Mouse (Mus musculus): ENCODE results near the gene Atn1. TPM values are rescaled to one million over a fixed set of nuclear protein-coding genes. Genes with fewer than 3 reads are reported as not detected.

Gene Atn1
- polyA plus RNA-seq, 1 experiment from 2014 or later = 8.2 TPM

- WGBS = 85% methylated on average over 11 of the region's 11 CpGs
- no peak overlapping the region for H3K4me3 ChIP-seq (ENCODE audit: low read depth, low read length)
- H3K27ac ChIP-seq (ENCODE audit: low read depth, low read length) = no peak overlapping the region
- DNase-seq (ENCODE audit: low spot score, missing footprints) (peak; percentile 53), ATAC-seq (ENCODE audit: low FRiP score) (no peak)
- no peak overlapping the region for H3K9ac ChIP-seq (ENCODE audit: low read length)
- no peak overlapping the region for H3K4me2 ChIP-seq
- H3K4me1 ChIP-seq (ENCODE audit: control insufficient read depth, insufficient read depth, low read length) = no peaks in the 10 kb centered on the region
- H3K9me3 ChIP-seq (ENCODE audit: control insufficient read depth, low read length) = no peaks in the 10 kb centered on the region
- H3K27me3 ChIP-seq (ENCODE audit: control insufficient read depth, insufficient read depth, low read length) = no peaks in the 10 kb centered on the region
- H3K36me3 ChIP-seq (ENCODE audit: control insufficient read depth, insufficient read depth, low read length) = peaks cover 15% of the 10 kb centered on the region
Measured at GRCm38 (mm10) chr6:124699962-124700610, 56.2 kb downstream of the Atn1 start.

- Histone ChIP-seq H3K9ac (ENCODE audit: low read length) (no peak overlapping the region), H3K36me3 (ENCODE audit: control insufficient read depth, insufficient read depth, low read length) (peaks cover 9% of the 10 kb centered on the region), H3K27me3 (ENCODE audit: control insufficient read depth, insufficient read depth, low read length) (no peaks in the 10 kb centered on the region), H3K9me3 (ENCODE audit: control insufficient read depth, low read length) (no peaks in the 10 kb centered on the region), H3K4me2 (no peak overlapping the region), H3K27ac (ENCODE audit: low read depth, low read length) (no peak overlapping the region), H3K4me3 (ENCODE audit: low read depth, low read length) (no peak overlapping the region), H3K4me1 (ENCODE audit: control insufficient read depth, insufficient read depth, low read length) (no peaks in the 10 kb centered on the region)
- no peak for ATAC-seq (ENCODE audit: low FRiP score)
- 79% methylated on average over 4 of the region's 4 CpGs for WGBS
- DNase-seq (ENCODE audit: low spot score, missing footprints) = peak; percentile 78
Measured at GRCm38 (mm10) chr6:124699366-124699765, 57.0 kb downstream of the Atn1 start.

GRCm38 (mm10) chr6:124698751-124699150, 57.6 kb downstream of the Atn1 start:
- WGBS = 86% methylated on average over 6 of the region's 6 CpGs
- Histone ChIP-seq H3K9me3 (ENCODE audit: control insufficient read depth, low read length) (no peaks in the 10 kb centered on the region), H3K27ac (ENCODE audit: low read depth, low read length) (no peak overlapping the region), H3K27me3 (ENCODE audit: control insufficient read depth, insufficient read depth, low read length) (no peaks in the 10 kb centered on the region), H3K36me3 (ENCODE audit: control insufficient read depth, insufficient read depth, low read length) (peaks cover 4% of the 10 kb centered on the region), H3K4me2 (no peak overlapping the region), H3K9ac (ENCODE audit: low read length) (no peak overlapping the region), H3K4me1 (ENCODE audit: control insufficient read depth, insufficient read depth, low read length) (no peaks in the 10 kb centered on the region), H3K4me3 (ENCODE audit: low read depth, low read length) (no peak overlapping the region)
- no peak for ATAC-seq (ENCODE audit: low FRiP score)
- DNase-seq (ENCODE audit: low spot score, missing footprints) = no peak

GRCm38 (mm10) chr6:124696441-124697150, 59.7 kb downstream of the Atn1 start:
- H3K27ac ChIP-seq (ENCODE audit: low read depth, low read length) = no peak overlapping the region
- ATAC-seq (ENCODE audit: low FRiP score) = no peak
- WGBS = 90% methylated on average over 7 of the region's 7 CpGs
- H3K9me3 ChIP-seq (ENCODE audit: control insufficient read depth, low read length) = no peaks in the 10 kb centered on the region
- no peak overlapping the region for H3K4me3 ChIP-seq (ENCODE audit: low read depth, low read length)
- no peak overlapping the region for H3K4me2 ChIP-seq
- H3K36me3 ChIP-seq (ENCODE audit: control insufficient read depth, insufficient read depth, low read length) = no peaks in the 10 kb centered on the region; the same call in 1 of the 2 replicates
- no peaks in the 10 kb centered on the region for H3K4me1 ChIP-seq (ENCODE audit: control insufficient read depth, insufficient read depth, low read length)
- H3K9ac ChIP-seq (ENCODE audit: low read length) = no peak overlapping the region
- H3K27me3 ChIP-seq (ENCODE audit: control insufficient read depth, insufficient read depth, low read length) = no peaks in the 10 kb centered on the region
- peak; percentile 39 for DNase-seq (ENCODE audit: low spot score, missing footprints)

GRCm38 (mm10) chr6:124694166-124694955, 62.0 kb downstream of the Atn1 start:
- Histone ChIP-seq H3K9ac (ENCODE audit: low read length) (no peak overlapping the region), H3K27ac (ENCODE audit: low read depth, low read length) (no peak overlapping the region), H3K36me3 (ENCODE audit: control insufficient read depth, insufficient read depth, low read length) (no peaks in the 10 kb centered on the region), H3K4me2 (no peak overlapping the region), H3K27me3 (ENCODE audit: control insufficient read depth, insufficient read depth, low read length) (no peaks in the 10 kb centered on the region), H3K9me3 (ENCODE audit: control insufficient read depth, low read length) (no peaks in the 10 kb centered on the region), H3K4me1 (ENCODE audit: control insufficient read depth, insufficient read depth, low read length) (no peaks in the 10 kb centered on the region), H3K4me3 (ENCODE audit: low read depth, low read length) (no peak overlapping the region)
- DNase-seq (ENCODE audit: low spot score, missing footprints) (peak; percentile 53), ATAC-seq (ENCODE audit: low FRiP score) (no peak)
- 83% methylated on average over 15 of the region's 15 CpGs for WGBS

- 85% methylated on average over 15 of the region's 15 CpGs for WGBS
- no peaks in the 10 kb centered on the region for H3K9me3 ChIP-seq (ENCODE audit: control insufficient read depth, low read length)
- no peak overlapping the region for H3K27ac ChIP-seq (ENCODE audit: low read depth, low read length)
- H3K4me3 ChIP-seq (ENCODE audit: low read depth, low read length) = no peak overlapping the region
- ATAC-seq (ENCODE audit: low FRiP score) (no peak), DNase-seq (ENCODE audit: low spot score, missing footprints) (peak; percentile 59)
- H3K9ac ChIP-seq (ENCODE audit: low read length) = no peak overlapping the region
- H3K4me1 ChIP-seq (ENCODE audit: control insufficient read depth, insufficient read depth, low read length) = no peaks in the 10 kb centered on the region
- no peaks in the 10 kb centered on the region for H3K27me3 ChIP-seq (ENCODE audit: control insufficient read depth, insufficient read depth, low read length)
- H3K36me3 ChIP-seq (ENCODE audit: control insufficient read depth, insufficient read depth, low read length) = no peaks in the 10 kb centered on the region
- H3K4me2 ChIP-seq = no peak overlapping the region
Measured at GRCm38 (mm10) chr6:124693243-124693981, 62.9 kb downstream of the Atn1 start.

MicroRNAs within 50 kb of the gene (microRNA counts, 519-probe panel; counts per million panel counts)
- not detected for microRNA mmu-miR-141
- not detected for microRNA mmu-miR-200c

Small RNAs within 50 kb of the gene (microRNA-seq; reads per million reads assigned to microRNA genes)
- gene Mir141 = 36.6 reads per million, percentile 42 among the genes with 10 or more reads in this experiment
- 300 reads per million, percentile 67 among the genes with 10 or more reads in this experiment for gene Mir200c

Other genes with a start within 250 kb of the Atn1 start
- gene C1ra, start 244.1 kb downstream of the Atn1 start, polyA plus RNA-seq (2014; fragmentation: Nextera tagmentation; extraction: Ambion mirVana) = 0.14 TPM in 1 of 2 replicates, not detected in the other
- 0.25 and 0.44 TPM in 2 replicates for gene C1s1, start 214.2 kb downstream of the Atn1 start, polyA plus RNA-seq (2014; fragmentation: Nextera tagmentation; extraction: Ambion mirVana)
- not detected in 2 replicates for gene C1rb, start 186.2 kb downstream of the Atn1 start, polyA plus RNA-seq (2014; fragmentation: Nextera tagmentation; extraction: Ambion mirVana)
- gene C1s2, start 120.4 kb downstream of the Atn1 start, polyA plus RNA-seq (2014; fragmentation: Nextera tagmentation; extraction: Ambion mirVana) = not detected in 2 replicates
- gene Lpcat3, start 93.5 kb downstream of the Atn1 start, polyA plus RNA-seq (2014; fragmentation: Nextera tagmentation; extraction: Ambion mirVana) = 30.9 and 32.3 TPM in 2 replicates
- 215 and 219 TPM in 2 replicates for gene Emg1, start 44.3 kb downstream of the Atn1 start, polyA plus RNA-seq (2014; fragmentation: Nextera tagmentation; extraction: Ambion mirVana)
- gene Phb2, start 44.2 kb downstream of the Atn1 start, polyA plus RNA-seq (2014; fragmentation: Nextera tagmentation; extraction: Ambion mirVana) = 343 and 353 TPM in 2 replicates
- gene Ptpn6, start 17.8 kb downstream of the Atn1 start, polyA plus RNA-seq (2014; fragmentation: Nextera tagmentation; extraction: Ambion mirVana) = 5.1 and 6.3 TPM in 2 replicates
- 532 and 550 TPM in 2 replicates for gene Grcc10, start 15.2 kb downstream of the Atn1 start, polyA plus RNA-seq (2014; fragmentation: Nextera tagmentation; extraction: Ambion mirVana)
- gene Gm45234, start 503 bp downstream of the Atn1 start, polyA plus RNA-seq (2014; fragmentation: Nextera tagmentation; extraction: Ambion mirVana) = not detected in 2 replicates
- 4.5 and 6.6 TPM in 2 replicates for gene Eno2, start 13.1 kb upstream of the Atn1 start, polyA plus RNA-seq (2014; fragmentation: Nextera tagmentation; extraction: Ambion mirVana)
- 1.1 and 1.8 TPM in 2 replicates for gene Lrrc23, start 23.2 kb upstream of the Atn1 start, polyA plus RNA-seq (2014; fragmentation: Nextera tagmentation; extraction: Ambion mirVana)
- gene Spsb2, start 52.1 kb upstream of the Atn1 start, polyA plus RNA-seq (2014; fragmentation: Nextera tagmentation; extraction: Ambion mirVana) = 3.7 and 4.8 TPM in 2 replicates
- 619 and 639 TPM in 2 replicates for gene Tpi1, start 57.8 kb upstream of the Atn1 start, polyA plus RNA-seq (2014; fragmentation: Nextera tagmentation; extraction: Ambion mirVana)
- 139 and 143 TPM in 2 replicates for gene Usp5, start 73.0 kb upstream of the Atn1 start, polyA plus RNA-seq (2014; fragmentation: Nextera tagmentation; extraction: Ambion mirVana)
- gene Cdca3, start 73.0 kb upstream of the Atn1 start, polyA plus RNA-seq (2014; fragmentation: Nextera tagmentation; extraction: Ambion mirVana) = 225 and 244 TPM in 2 replicates
- 3.8 TPM in 2 replicates for gene Gnb3, start 83.8 kb upstream of the Atn1 start, polyA plus RNA-seq (2014; fragmentation: Nextera tagmentation; extraction: Ambion mirVana)
- gene P3h3, start 101.2 kb upstream of the Atn1 start, polyA plus RNA-seq (2014; fragmentation: Nextera tagmentation; extraction: Ambion mirVana) = 7.8 and 7.9 TPM in 2 replicates
- 1.6 and 2.1 TPM in 2 replicates for gene Gpr162, start 107.5 kb upstream of the Atn1 start, polyA plus RNA-seq (2014; fragmentation: Nextera tagmentation; extraction: Ambion mirVana)
- not detected in 2 replicates for gene Cd4, start 131.7 kb upstream of the Atn1 start, polyA plus RNA-seq (2014; fragmentation: Nextera tagmentation; extraction: Ambion mirVana)
- gene Lag3, start 155.2 kb upstream of the Atn1 start, polyA plus RNA-seq (2014; fragmentation: Nextera tagmentation; extraction: Ambion mirVana) = 0.88 and 2.4 TPM in 2 replicates
- gene Ptms, start 163.6 kb upstream of the Atn1 start, polyA plus RNA-seq (2014; fragmentation: Nextera tagmentation; extraction: Ambion mirVana) = 258 and 288 TPM in 2 replicates
- gene Mlf2, start 174.9 kb upstream of the Atn1 start, polyA plus RNA-seq (2014; fragmentation: Nextera tagmentation; extraction: Ambion mirVana) = 430 and 435 TPM in 2 replicates
- 105 and 112 TPM in 2 replicates for gene Cops7a, start 209.0 kb upstream of the Atn1 start, polyA plus RNA-seq (2014; fragmentation: Nextera tagmentation; extraction: Ambion mirVana)
- 1.2 and 1.6 TPM in 2 replicates for gene Pianp, start 240.2 kb upstream of the Atn1 start, polyA plus RNA-seq (2014; fragmentation: Nextera tagmentation; extraction: Ambion mirVana)

All from midbrain, embryonic 11.5 days (tissue).